ENCODE assay signal across 25 mouse cellular contexts in the genomic region with DNA sequence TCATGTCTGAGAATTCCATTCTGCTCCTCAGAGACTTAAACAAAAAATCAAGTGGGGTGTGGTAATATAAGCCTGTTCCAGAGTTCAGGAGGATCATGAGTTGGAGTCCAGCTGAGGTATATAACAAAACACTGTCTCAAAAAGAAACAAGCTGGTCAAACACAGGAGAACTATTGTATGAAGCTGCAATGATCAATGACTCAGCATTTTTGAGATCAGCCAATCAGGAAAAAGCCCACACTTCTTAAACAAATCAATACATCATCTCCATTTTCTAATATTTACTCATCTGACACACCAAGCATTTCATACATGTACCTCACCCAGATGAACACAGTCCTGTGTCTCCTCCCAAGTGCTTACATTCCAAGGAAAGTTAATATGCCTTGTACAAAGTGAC.
A peak's percentile ranks its signal among the peaks of the same experiment; 100 is the strongest.
DNase-seq lines count a peak whose midpoint lies in the region; ATAC-seq and TF ChIP-seq lines count a peak whose summit lies in the region.
"Had no signal": no experiment of that assay in that cellular context is flagged by ENCODE, and none has a peak within 500 bp of the region (broad histone marks: within the 10 kb centered on the region; RNA-seq: fewer than 3 reads in every experiment).

No protein-coding gene starts in this region.

- H3K4me3 ChIP-seq in kidney, postnatal 0 days (replicated peaks; ENCODE audit: low read depth, low read length), result no peak overlapping the region
- no peak overlapping the region for H3K4me3 ChIP-seq in CH12.LX (replicated peaks in 1 of 3; ENCODE audit: low read depth in 2 of 3, low read length in 2 of 3, poor library complexity in 1 of 3)
- H3K4me3 ChIP-seq: embryonic facial prominence, embryonic 13.5 days; embryonic facial prominence, embryonic 15.5 days; erythroblast, embryonic 14.5 days; forebrain, embryonic 13.5 days; forebrain, embryonic 15.5 days had no signal

- no peaks in the 10 kb centered on the region for H3K79me2 ChIP-seq in CH12.LX (replicated peaks; ENCODE audit: control insufficient read depth, extremely low read depth, insufficient read depth, poor library complexity, severe bottlenecking)

- TF ChIP-seq EP300 in CH12.LX (IDR thresholded peaks at IDR 0.05; ENCODE audit: low read length), result no peak

- no peak for TF ChIP-seq RAD21 in CH12.LX (IDR thresholded peaks at IDR 0.05; ENCODE audit: low read depth, low read length)

- no peaks in the 10 kb centered on the region for H3K9me3 ChIP-seq in kidney, postnatal 0 days (replicated peaks; ENCODE audit: low read length)
- H3K9me3 ChIP-seq in CH12.LX (replicated peaks; ENCODE audit: low read length), result no peaks in the 10 kb centered on the region
- H3K9me3 ChIP-seq: embryonic facial prominence, embryonic 13.5 days; embryonic facial prominence, embryonic 15.5 days; forebrain, embryonic 13.5 days; forebrain, embryonic 15.5 days; G1E had no signal

- no peaks in the 10 kb centered on the region for H3K27me3 ChIP-seq in kidney, postnatal 0 days (ENCODE audit: insufficient read depth, low read length)
- no peaks in the 10 kb centered on the region for H3K27me3 ChIP-seq in CH12.LX (replicated peaks)
- H3K27me3 ChIP-seq: embryonic facial prominence, embryonic 13.5 days; embryonic facial prominence, embryonic 15.5 days; forebrain, embryonic 13.5 days; forebrain, embryonic 15.5 days had no signal

- in situ Hi-C loops in CH12.LX (cut with MboI; ENCODE audit: low pct_ligation_motif_present, low pct_unique_long_range_greater_than_20kb, low sequenced_read_pairs), result no loop called here

- no peak overlapping the region for H3K9ac ChIP-seq in kidney, postnatal 0 days (ENCODE audit: low read depth, low read length)
- no peak overlapping the region for H3K9ac ChIP-seq in CH12.LX (ENCODE audit: insufficient read depth, low read depth)
- H3K9ac ChIP-seq: embryonic facial prominence, embryonic 13.5 days; embryonic facial prominence, embryonic 15.5 days; forebrain, embryonic 13.5 days; forebrain, embryonic 15.5 days; forebrain, postnatal 0 days had no signal

- dilution Hi-C loops in CH12.LX (cut with MboI; ENCODE audit: extremely low pct_ligation_motif_present, extremely low pct_unique_long_range_greater_than_20kb, low sequenced_read_pairs), result no loop called here

- H3K27ac ChIP-seq in kidney, postnatal 0 days, result no peak overlapping the region
- H3K27ac ChIP-seq in CH12.LX (ENCODE audit: insufficient read depth, low read depth), result no peak overlapping the region
- H3K27ac ChIP-seq: embryonic facial prominence, embryonic 13.5 days; embryonic facial prominence, embryonic 15.5 days; forebrain, embryonic 13.5 days; forebrain, embryonic 15.5 days had no signal

- peak; percentile 9 for DNase-seq in kidney, postnatal 0 days (ENCODE audit: low spot score)
- no peak for DNase-seq in kidney, postnatal 36 days
- DNase-seq in CH12.LX (ENCODE audit: extremely low read depth), result no peak
- peak; percentile 15 for DNase-seq in NIH3T3 (ENCODE audit: low read depth)
- peak; percentile 6 for DNase-seq in fibroblast of lung, adult 2 months (ENCODE audit: low read depth)
- no peak for DNase-seq in kidney, adult 8-10 months
- no peak for DNase-seq in frontal cortex, adult 2 months (ENCODE audit: extremely low spot score in 1 of 2, low spot score in 1 of 2)
- DNase-seq: adrenal gland, adult 8-10 months; adrenal gland, postnatal 14 days; adrenal gland, postnatal 36 days; B cell, adult 2 months; cerebellum, adult 11-12 months; cerebellum, adult 8-10 months; cerebellum, adult 9-11 months; cerebellum, postnatal 14 days; cerebellum, postnatal 36 days; embryo, embryonic 11 days; forebrain, postnatal 0 days had no signal

- TF ChIP-seq POLR2A in CH12.LX (IDR thresholded peaks at IDR 0.05; ENCODE audit: low read depth, low read length), result no peak

- no peak for ATAC-seq in kidney, postnatal 0 days (replicated peaks; ENCODE audit: low FRiP score, low read depth)
- ATAC-seq: activated CD4-positive, CD25-positive, alpha-beta regulatory T cell, adult 4 months; forebrain, embryonic 13.5 days; forebrain, embryonic 15.5 days; forebrain, postnatal 0 days had no signal

- no peaks in the 10 kb centered on the region for H3K4me1 ChIP-seq in kidney, postnatal 0 days (replicated peaks; ENCODE audit: insufficient read depth, low read length)
- H3K4me1 ChIP-seq in CH12.LX (ENCODE audit: control insufficient read depth in 1 of 2, insufficient read depth in 2 of 2), result peaks cover 0 to 3% of the 10 kb centered on the region in 2 experiments; a peak in 1 of 4 replicates
- H3K4me1 ChIP-seq: embryonic facial prominence, embryonic 13.5 days; embryonic facial prominence, embryonic 15.5 days had no signal

- H3K36me3 ChIP-seq in kidney, postnatal 0 days (ENCODE audit: insufficient read depth, low read length), result no peaks in the 10 kb centered on the region
- H3K36me3 ChIP-seq in CH12.LX (replicated peaks in 1 of 2; ENCODE audit: control insufficient read depth in 1 of 2, insufficient read depth in 1 of 2, low read length in 1 of 2), result no peaks in the 10 kb centered on the region
- H3K36me3 ChIP-seq: embryonic facial prominence, embryonic 13.5 days; embryonic facial prominence, embryonic 15.5 days; forebrain, embryonic 15.5 days; G1E had no signal

- H3K4me2 ChIP-seq in kidney, postnatal 0 days (ENCODE audit: low read length), result no peak overlapping the region
- no peak overlapping the region for H3K4me2 ChIP-seq in CH12.LX (ENCODE audit: insufficient read depth, low read depth, poor library complexity, severe bottlenecking)
- H3K4me2 ChIP-seq: embryonic facial prominence, embryonic 13.5 days; embryonic facial prominence, embryonic 15.5 days; forebrain, embryonic 13.5 days; forebrain, embryonic 15.5 days had no signal

- TF ChIP-seq CTCF in kidney, postnatal 0 days (IDR thresholded peaks at IDR 0.05; ENCODE audit: low read depth), result no peak
- no peak for TF ChIP-seq CTCF in CH12.LX (conservative IDR thresholded peaks at IDR 0.05 in 1 of 2, IDR thresholded peaks at IDR 0.05 in 1 of 2; ENCODE audit: low read depth in 2 of 2, low read length in 2 of 2)

TF ChIP-seq in CH12.LX, 34 proteins besides CTCF, POLR2A, EP300 and RAD21:
- no peak for TF ChIP-seq USF2 (conservative IDR thresholded peaks at IDR 0.05; ENCODE audit: low read depth, low read length)
- TF ChIP-seq MAFK (IDR thresholded peaks at IDR 0.05; ENCODE audit: insufficient replicate concordance, low read length), result peak; percentile 81
TF ChIP-seq in CH12.LX: peak in this region for 1.

Comparison
In these comparisons a context has a peak if more than half of its experiments do, and no peak if none do; other contexts are left out.
1. DNase-seq: peak in kidney, postnatal 0 days (single experiment), NIH3T3 (single experiment) and fibroblast of lung, adult 2 months (single experiment); none in kidney, postnatal 36 days (0 of 2), CH12.LX (single experiment), kidney, adult 8-10 months (0 of 2) and frontal cortex, adult 2 months (0 of 2).